Mouse (Mus musculus) lung, adult 2 months (tissue): Measurements from ENCODE around the gene Uhrf2.

ENCODE experiments used
- CTCF ChIP-seq: fragments of 200-500 bp; IDR thresholded peaks from 2 replicates; pipeline ENCODE4 v1.5.1; 2011; ENCODE audit warnings: mild to moderate bottlenecking, low read length, control low read depth; ENCODE audit not compliant: insufficient read depth
- POLR2A ChIP-seq: fragments of 200-500 bp; IDR thresholded peaks from 2 replicates; pipeline ENCODE4 v1.6.1; 2011; ENCODE audit warnings: low read depth, mild to moderate bottlenecking, control low read depth, low read length, borderline replicate concordance; ENCODE audit errors: extremely low read depth

DNA sequence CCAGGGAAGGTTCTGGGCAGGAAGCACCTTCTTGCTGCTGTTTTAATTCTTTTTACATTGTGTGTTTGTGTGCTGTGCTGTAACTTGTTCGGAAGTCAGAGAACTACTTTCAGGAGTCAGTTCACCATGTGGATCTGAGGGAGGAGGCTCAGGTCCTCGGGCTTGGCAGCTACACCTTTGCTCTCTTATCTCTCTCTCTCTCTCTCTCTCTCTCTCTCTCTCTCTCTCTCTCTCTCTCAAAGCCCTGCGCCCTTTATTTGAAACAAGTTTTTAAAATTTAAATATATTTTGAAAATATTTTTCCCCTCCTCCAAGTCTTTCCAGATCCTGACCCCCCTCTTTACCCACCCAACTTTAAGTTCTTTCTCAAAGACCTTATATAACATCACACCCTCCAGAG lies 5.0 kb downstream of the Uhrf2 start:
- TF ChIP-seq POLR2A, result no peak
- TF ChIP-seq CTCF, result no peak
